Mouse (Mus musculus): ENCODE measurements around the gene Kif6.

DNA sequence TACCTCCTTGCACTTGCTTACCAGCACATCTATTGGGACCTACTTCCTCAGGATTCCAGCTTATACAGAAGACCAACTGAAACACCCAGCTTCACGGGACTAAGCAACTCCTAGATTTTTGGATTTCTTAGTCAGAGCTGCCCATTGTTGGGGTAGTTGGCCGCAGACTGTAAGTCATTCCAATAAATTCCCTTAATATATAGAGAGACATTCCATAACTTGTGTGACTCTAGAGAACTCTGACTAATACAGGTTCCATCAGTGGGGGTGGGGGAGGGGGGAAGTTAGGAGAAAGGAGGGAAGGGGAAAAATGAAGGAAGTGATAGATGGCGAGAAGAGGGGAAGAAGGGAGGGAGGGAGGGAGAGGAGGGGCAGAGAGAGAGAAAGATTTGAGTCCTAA, 181.2 kb downstream of the Kif6 start:
- TF ChIP-seq EP300 (IDR thresholded peaks at IDR 0.05; ENCODE audit: low read depth) (no peak), CTCF (IDR thresholded peaks at IDR 0.05; ENCODE audit: low read depth) (no peak)
